Mouse (Mus musculus) cerebellum, adult 2 months (tissue): ENCODE measurements at regions not wholly inside any gene's neighbourhood (a gene's known extent, or its start where the extent isn't known, plus 50 kb on each side); places are given as distances from the start of the nearest gene placed in this dataset.

Source experiments
- DNase-seq, 2 experiments: peaks; one replicate each; pipeline ENCODE4 v3.0.0; 2021
- H3K27ac ChIP-seq: fragments of 200-500 bp; 2 replicates; pipeline ENCODE4 v1.5.1; 2012; ENCODE audit warnings: low read length, control low read depth, inconsistent platforms; ENCODE audit not compliant: insufficient read depth
- H3K27me3 ChIP-seq: fragments of 200-500 bp; 2 replicates; pipeline ENCODE4 v1.6.1; 2012; ENCODE audit warnings: inconsistent platforms, mild to moderate bottlenecking, low read length, moderate library complexity; ENCODE audit not compliant: control insufficient read depth, insufficient read depth
- H3K4me1 ChIP-seq: fragments of 200-500 bp; 2 replicates; pipeline ENCODE4 v1.6.1; 2011; ENCODE audit warnings: low read length; ENCODE audit not compliant: control insufficient read depth, insufficient read depth
- H3K4me3 ChIP-seq: fragments of 200-500 bp; replicated peaks from 2 replicates; pipeline ENCODE3; 2011; ENCODE audit warnings: mild to moderate bottlenecking, low read depth, low read length, control low read depth; ENCODE audit not compliant: insufficient read depth
- CTCF ChIP-seq: fragments of 200-500 bp; IDR thresholded peaks from 2 replicates; pipeline ENCODE4 v1.5.1; 2011; ENCODE audit warnings: low read depth, mild to moderate bottlenecking, control low read depth, low read length, moderate library complexity, borderline replicate concordance; ENCODE audit not compliant: insufficient read depth
- POLR2A ChIP-seq: fragments of 200-500 bp; IDR thresholded peaks from 2 replicates; pipeline ENCODE4 v1.6.1; 2011; ENCODE audit warnings: low read length, control low read depth, borderline replicate concordance; ENCODE audit not compliant: insufficient read depth
- whole genome bisulfite sequencing: fragments of 180-500 bp; shearing (Covaris S2); methylation state at CpG from one replicate; pipeline ENCODE4 v1.1.7; 2018; 5-methylcytosine and 5-hydroxymethylcytosine counted together

DNA sequence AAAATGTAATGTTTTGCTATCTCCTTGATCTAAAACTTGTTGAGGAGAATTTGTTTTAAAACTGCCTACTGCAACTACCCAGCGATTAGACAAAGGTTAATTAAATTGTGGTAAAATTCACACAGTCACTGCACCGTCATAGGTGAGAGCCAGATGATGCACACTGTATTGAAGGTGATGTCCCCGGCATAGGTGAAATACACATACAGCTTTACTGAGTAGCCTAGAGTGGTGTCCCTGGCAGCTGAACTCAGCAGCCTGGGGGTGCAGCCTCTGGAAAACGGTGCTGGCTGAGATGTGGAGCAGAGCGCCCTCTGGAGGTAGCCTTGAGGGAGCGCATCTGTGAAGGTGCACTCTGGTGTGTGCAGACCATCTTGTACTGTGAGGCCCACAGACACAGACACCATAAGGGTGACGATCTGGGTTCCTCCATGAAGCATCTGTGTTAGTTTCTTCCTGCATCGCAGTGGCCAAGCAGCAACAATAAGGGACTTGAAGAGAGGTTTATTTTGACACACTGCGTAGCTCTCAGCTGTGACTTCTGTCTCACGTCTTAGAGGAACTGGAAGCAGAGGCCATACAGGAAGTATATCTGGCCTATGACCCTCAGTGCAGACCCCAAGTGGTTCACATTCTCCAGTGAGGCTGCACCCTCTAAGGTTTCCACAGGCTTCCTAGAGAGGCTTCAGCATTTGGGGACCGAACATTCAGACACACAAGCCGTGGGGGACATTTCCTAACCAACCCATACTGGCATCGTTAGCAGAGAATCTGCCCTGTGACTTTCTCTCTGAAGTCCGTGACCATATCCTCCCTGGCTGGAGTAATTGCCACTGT is 68.6 kb upstream of the 1700021F07Rik start:
- Histone ChIP-seq H3K27ac (no peak overlapping the region), H3K27me3 (no peaks in the 10 kb centered on the region), H3K4me1 (no peaks in the 10 kb centered on the region), H3K4me3 (no peak overlapping the region)
- TF ChIP-seq CTCF, result 0 out of 2 replicates have a peak, but pooled peaks have one; percentile 32
- no peak for TF ChIP-seq POLR2A
- DNase-seq, result no peak
- 70% methylated on average over 14 of the region's 14 CpGs for WGBS

DNA sequence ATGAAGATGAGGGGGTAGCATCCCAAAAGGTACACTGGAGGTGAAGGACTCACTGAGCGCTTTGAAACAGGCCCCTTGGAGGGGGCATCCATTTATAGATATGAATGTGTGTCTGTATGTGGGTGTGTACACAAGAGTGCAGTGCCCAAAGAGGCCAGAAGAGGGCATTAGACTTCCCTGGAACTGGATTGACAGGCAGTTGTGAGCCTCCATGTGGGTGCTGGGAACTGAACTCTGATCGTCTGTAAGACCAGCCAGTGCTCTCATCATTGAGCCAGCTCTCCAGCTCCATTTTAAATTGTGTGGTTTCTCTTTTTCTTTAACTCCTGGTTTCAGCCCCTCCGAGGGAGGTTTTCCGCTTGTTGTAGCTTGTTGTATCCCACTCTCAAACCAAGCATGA is 67.6 kb upstream of the 1700021F07Rik start:
- TF ChIP-seq POLR2A (no peak), CTCF (no peak)
- H3K4me3 ChIP-seq, result no peak overlapping the region
- WGBS, result 93% methylated on average over 4 of the region's 4 CpGs

DNA sequence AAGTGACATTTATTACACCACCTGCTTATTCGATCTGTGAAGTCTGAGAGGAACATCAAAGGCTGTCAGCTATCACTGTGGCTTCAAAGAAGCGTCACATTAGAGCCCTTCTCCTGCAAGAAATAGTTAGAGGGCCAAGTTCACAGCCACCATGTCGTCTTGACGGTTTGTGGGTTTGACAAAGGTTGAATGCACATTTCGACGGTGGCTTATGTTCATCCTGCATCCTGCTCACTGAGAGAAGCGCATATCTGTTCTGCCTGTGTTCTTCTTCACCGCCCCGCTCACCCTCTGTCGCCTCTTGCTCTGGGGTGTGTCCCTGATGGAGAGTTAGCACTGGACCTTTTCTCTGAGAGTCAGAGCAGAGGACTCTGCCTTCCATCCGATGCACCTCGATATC is 67.2 kb upstream of the 1700021F07Rik start:
- TF ChIP-seq POLR2A (no peak), CTCF (no peak)
- no peaks in the 10 kb centered on the region for H3K27me3 ChIP-seq
- no peak for DNase-seq
- 92% methylated on average over 12 of the region's 12 CpGs for WGBS
- H3K4me1 ChIP-seq, result no peaks in the 10 kb centered on the region
- no peak overlapping the region for H3K4me3 ChIP-seq
- H3K27ac ChIP-seq, result no peak overlapping the region

More for the DNA sequence above, 67.6 kb upstream of the 1700021F07Rik start:
- no peak for DNase-seq
- no peaks in the 10 kb centered on the region for H3K27me3 ChIP-seq
- H3K27ac ChIP-seq, result no peak overlapping the region
- H3K4me1 ChIP-seq, result no peaks in the 10 kb centered on the region

DNA sequence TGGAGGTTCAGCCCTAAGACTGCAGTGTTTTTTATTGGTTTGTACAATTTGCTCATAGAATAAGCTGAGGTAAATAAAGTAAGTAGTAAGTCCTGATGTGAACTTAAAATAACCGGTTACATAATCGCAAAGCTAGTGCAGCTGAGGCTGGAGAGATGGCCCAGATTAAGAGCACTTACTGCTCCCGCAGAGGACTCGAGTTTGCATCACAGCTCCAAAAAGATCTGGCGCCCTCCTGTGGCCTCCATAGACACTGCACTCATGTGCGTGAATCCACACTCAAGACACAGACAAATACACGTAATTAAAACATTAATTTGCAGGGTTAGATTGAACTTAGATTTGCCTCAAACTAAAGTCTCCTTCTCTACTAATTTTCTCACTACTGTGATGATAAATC is 66.3 kb upstream of the 1700021F07Rik start:
- TF ChIP-seq POLR2A, result no peak
- TF ChIP-seq CTCF, result no peak
- no peak overlapping the region for H3K4me3 ChIP-seq
- no peaks in the 10 kb centered on the region for H3K4me1 ChIP-seq
- no peak for DNase-seq
- no peak overlapping the region for H3K27ac ChIP-seq
- no peaks in the 10 kb centered on the region for H3K27me3 ChIP-seq
- WGBS, result 86% methylated on average over 7 of the region's 7 CpGs

DNA sequence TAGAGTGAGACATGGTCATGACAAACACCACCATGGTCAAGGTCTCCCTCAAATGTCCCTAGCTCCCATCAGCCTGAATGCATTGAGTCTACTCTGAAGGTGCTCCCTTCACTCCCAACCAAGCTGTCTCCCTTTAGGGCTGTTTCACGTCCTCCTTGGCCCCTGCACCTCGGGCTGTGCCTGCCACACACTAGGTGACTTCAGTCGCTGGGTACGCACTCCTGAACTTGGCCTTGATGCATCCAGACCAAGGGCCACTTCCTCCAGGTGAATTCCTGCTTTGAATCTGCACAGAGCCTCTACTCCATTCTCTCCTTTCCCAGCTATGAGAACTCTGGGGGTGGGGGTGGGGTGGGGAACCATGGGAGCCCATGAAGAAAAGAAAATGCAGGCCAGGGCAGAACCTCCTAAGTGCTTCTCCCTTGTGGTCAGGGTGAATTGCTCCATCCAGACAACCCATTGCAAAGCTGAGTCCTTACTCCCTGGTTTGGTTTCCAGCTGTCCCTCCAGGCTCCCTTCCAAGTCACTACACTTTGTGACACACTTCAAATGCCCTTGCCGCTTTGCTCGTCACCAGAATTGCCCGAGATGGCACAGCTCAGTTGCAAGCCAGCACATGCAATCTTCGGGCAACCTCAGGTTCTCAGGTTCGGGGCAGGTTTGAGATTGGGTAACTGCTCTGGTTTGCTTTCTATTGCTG is 65.3 kb upstream of the 1700021F07Rik start:
- H3K27me3 ChIP-seq, result no peaks in the 10 kb centered on the region
- no peak for TF ChIP-seq POLR2A
- no peak for TF ChIP-seq CTCF
- no peaks in the 10 kb centered on the region for H3K4me1 ChIP-seq
- no peak overlapping the region for H3K4me3 ChIP-seq
- DNase-seq, result no peak
- no peak overlapping the region for H3K27ac ChIP-seq
- 62% methylated on average over 9 of the region's 9 CpGs for WGBS

DNA sequence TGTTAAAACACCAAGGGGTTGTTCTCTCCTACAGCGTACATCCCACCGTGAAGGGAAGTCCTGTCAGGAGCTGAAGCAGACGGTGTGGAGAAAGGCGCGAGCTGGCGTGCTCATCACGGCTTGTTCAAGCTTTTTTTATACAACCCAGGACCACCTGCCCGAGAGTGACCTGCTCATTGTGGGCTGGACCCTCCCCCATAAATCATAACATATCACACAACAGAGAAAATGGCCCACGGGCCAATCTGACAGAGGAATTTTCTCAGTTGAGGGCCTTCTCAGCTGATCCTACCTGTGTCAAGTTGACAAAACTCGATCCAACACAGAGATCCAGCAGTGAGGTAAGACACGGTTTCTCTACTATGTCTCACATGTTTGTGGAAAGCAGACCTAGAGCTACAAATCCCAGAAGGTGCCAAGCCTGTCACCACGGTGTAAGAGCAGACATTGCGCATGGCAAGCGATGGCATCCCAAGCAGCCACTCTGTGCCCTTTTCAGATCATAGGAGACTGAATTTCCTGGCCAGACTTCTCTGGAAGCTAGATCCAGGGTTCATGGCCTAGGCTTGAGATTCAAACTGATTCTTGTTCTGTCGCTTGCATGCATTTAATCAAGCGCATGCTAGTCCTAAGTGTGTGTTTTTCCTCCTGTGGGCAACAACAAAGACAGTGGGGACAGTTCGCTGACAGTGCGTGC is 64.6 kb upstream of the 1700021F07Rik start:
- Histone ChIP-seq H3K4me1 (no peaks in the 10 kb centered on the region), H3K27ac (no peak overlapping the region), H3K4me3 (no peak overlapping the region), H3K27me3 (no peaks in the 10 kb centered on the region)
- TF ChIP-seq CTCF (no peak), POLR2A (no peak)
- WGBS, result 84% methylated on average over 18 of the region's 18 CpGs
- no peak for DNase-seq

DNA sequence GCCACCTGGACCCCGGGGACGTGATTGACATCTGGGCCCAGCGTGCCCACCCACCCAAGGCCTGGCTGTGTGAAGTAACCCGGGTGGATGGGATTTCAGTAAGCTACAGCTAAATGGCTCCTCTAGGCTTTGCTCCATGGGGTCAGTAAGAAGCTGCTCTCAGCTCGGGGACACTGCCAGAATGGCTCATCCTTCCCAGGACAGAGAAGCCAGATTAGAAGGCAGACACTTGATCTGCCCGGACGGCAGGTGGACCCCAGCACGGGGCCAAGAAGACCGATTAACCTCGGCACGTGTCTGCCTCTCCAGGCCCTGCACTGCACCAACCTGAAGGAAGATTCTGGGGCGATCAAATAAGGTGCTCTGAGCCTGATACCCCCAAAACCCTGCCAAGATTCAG is 63.5 kb upstream of the 1700021F07Rik start:
- H3K4me3 ChIP-seq, result no peak overlapping the region

More for the DNA sequence above, 63.5 kb upstream of the 1700021F07Rik start:
- H3K27ac ChIP-seq, result no peak overlapping the region
- TF ChIP-seq CTCF, result no peak
- no peak for TF ChIP-seq POLR2A
- DNase-seq, result no peak
- H3K4me1 ChIP-seq, result no peaks in the 10 kb centered on the region
- H3K27me3 ChIP-seq, result no peaks in the 10 kb centered on the region
- 36% methylated on average over 12 of the region's 12 CpGs for WGBS
